Mouse (Mus musculus) cerebellum, postnatal 25 days (tissue): ENCODE data around the gene Sdk1.

Experiments
- DNase-seq, 2 experiments: peaks; one replicate each; pipeline ENCODE4 v3.0.0; 2021; ENCODE audit warnings: mixed read lengths in 2 of 2

Sdk1 gene

DNA sequence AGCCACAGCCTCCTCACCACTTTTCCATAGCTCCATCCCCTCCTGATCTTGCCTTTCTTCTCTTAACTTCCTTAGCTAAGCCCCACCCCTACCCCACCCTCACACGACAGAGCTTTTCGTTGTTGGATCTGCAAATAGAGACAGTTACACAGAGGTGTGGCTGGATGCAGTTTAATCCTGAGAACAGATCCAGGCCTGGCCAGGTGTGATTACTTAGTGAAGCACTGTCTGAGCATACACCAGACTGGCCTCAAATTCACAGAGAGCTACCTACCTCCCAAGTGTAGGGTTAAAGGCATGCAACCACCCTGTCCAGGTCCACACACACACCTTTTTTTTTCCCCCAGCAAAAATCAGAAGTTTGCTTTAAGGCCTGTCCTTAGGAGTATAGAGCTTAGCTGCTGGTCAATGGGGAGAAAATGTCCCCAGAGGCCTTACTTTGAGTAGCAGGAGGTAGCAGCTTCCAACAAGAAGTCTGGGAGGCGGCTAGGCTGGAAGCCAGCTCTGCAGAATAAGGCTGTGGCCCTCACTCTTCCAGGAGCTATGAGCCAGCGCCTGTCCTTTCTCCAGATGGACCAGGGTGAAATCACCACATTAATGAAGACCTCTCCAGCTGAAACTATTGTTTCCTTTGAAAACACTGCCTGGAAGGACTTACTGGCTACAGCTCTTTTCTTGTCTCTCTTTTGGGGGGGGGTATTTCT is 781.7 kb downstream of the Sdk1 start:
- DNase-seq: peak in 1 of 2 experiments; percentile 13

DNA sequence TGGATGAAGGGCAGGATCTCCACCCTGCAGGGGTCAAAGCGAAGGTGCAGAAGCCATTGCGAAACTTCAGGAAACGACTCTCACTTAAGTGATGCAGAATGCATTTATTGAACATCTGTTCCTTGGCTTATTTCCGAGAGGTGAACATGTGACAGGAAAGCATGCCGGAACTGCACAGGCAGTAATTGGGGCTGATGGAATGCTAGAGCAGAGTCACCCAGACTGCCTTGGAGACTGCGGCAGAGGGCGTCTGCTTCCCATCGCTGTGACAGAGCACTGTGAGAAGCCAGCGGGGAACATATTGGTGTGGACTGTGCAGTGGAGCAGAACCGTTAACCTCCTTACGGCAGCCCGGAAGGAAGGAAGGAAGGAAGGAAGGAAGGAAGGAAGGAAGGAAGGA is 783.2 kb downstream of the Sdk1 start:
- DNase-seq: peak in 1 of 2 experiments; percentile 29

DNA sequence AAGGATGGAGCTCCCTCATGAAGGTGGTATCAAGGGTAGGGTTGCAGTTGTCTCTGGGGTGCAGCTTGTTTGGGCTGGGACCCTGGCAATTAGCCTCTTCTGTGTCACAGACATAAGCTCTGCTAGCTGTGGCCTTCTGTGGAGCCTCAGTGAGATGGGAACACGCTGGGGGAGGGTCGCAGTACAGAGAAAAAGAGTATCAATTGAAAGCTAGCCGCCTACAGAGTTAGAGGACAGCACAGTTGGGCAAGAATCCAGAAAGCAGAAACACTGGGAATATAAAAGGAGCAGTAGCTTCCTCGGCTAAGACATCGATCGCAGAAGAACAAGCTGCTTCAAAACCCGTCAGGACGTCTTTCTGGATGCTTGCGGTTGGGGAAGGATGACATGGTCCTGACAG is 795.2 kb downstream of the Sdk1 start:
- no peak for DNase-seq

DNA sequence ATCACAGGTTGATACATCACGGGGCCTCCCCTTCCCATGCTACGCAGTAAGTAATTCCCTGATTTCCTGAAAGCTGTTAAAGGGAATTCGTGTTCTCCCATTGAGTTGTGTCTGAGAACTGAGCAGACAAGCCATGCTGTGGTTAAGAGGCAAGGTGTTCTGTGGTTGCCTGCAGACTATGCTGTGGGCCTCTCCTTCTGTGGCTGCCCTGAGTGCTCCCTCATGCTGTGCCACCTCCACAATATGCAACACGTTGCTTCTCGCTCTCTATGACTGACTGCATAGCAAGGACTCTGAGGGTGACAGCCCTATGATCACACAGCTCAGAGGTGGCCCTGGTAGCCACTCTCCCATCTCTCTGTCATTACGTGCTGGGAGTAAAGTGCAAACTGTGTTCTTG is 797.9 kb downstream of the Sdk1 start:
- no peak for DNase-seq

DNA sequence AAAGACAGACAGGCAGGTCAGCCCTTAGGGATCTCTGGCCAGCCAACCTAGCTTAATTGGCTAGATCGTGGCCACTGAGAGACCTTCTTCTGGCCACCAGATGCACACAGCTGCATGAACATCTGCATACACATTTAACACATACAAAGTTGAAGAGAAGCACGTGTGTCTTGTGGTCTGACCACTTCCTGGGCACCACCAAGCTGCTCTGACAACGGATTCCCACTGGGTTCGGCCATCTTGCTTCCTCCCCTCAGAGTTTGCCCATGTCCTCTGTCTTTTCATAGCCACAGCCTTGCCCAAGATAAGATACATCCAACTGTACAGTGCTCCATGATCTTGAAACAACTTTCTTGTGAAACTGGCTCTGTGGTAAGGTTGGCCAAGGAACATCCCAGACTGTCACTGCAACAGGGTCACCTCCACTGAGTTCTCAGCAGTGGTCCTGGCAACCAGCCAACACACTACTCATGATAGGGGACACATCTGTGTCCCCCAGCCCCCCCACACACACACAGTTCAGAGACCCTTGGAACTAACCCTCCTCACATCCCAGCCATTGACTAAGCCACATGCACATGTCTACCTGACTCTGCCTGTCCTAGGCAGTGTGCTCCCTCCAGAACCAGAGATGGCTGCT is 798.7 kb downstream of the Sdk1 start:
- peak in 1 of 2 experiments; percentile 18 for DNase-seq

DNA sequence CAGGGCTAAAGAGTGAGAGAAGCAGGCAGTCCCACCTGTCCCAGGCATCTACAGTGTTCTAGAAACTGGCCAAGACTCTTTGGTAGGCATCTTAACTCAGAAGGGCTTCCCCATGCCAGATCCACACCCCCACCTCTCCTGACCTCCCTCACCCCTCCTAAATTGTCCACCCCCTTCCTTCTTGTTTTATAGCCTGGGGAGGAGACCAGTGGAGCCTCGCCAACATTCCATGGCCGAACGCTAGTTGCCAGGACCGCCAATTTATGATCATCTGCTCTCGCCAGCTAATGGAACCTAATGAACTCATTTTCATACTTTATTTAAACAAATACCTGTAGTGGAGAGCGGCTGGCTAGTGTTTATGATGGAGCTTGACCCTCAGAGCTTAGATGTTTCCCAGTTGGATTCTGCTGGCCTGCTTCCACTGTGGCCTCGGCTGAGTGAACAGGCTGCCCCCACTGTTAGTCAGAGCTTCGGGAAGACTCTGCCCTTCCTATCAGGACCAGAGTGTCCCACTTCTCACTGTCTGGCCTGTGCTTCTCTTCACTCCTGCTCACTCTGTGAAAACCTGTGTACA is 800.0 kb downstream of the Sdk1 start:
- DNase-seq: peak in 1 of 2 experiments; percentile 29

DNA sequence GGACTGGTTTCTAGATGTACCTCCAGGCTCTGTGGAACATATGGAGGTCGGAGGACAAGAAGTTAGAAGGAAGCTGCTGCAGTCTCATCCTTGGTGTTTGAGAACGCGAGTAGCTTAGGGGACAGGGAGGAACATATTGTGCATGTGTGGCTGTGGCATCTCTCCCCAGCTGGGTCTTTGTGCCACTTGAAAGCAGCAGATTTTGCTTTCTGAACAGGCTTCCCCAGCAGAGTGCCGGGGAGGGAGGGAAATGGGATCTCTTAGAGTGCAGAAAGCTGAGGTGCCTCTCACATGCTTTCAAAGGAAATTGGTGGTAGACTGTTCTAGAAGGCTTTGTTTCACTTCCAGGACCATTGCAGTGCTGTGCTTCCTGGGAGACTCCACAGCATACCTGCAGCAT is 820.5 kb downstream of the Sdk1 start:
- DNase-seq: no peak

DNA sequence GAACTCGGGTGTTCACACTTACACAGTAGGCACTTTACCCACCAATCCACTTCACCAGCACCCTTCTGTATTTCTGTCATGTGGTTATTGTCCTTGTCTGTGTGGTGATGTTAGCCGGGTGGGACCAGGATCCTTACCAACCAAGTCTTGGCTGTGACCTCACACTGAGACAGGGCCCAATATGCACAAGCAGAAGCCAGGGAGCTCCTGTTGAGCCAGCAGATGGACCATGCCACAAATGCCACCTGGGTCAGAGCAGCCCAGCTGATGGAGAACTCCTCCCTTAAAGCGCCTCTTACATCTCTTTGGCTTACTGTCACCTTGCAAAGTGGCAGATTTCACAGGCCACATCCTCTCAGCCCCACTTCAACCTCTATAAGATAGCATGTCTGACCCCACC is 830.0 kb downstream of the Sdk1 start:
- DNase-seq: peak; percentile 64 to 66

DNA sequence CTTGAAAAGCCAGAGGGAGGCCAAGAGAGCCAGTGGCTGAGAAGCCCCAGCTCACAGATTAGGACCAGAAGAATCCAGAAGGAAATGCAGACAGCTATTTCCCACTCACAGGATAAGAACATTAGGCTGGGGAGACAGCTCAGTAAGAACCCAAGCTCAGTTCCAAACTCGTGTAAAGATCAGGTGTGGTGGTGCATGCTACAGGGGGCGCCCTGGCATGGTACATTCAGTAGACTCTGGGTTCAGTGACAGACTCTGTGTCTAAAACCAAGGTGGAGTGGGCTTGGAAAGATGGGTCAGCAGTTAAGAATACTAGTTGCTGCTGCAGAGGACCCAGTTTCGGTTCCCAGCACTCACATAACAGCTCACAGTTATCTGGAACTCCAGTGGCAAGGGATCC is 832.6 kb downstream of the Sdk1 start:
- DNase-seq: no peak

DNA sequence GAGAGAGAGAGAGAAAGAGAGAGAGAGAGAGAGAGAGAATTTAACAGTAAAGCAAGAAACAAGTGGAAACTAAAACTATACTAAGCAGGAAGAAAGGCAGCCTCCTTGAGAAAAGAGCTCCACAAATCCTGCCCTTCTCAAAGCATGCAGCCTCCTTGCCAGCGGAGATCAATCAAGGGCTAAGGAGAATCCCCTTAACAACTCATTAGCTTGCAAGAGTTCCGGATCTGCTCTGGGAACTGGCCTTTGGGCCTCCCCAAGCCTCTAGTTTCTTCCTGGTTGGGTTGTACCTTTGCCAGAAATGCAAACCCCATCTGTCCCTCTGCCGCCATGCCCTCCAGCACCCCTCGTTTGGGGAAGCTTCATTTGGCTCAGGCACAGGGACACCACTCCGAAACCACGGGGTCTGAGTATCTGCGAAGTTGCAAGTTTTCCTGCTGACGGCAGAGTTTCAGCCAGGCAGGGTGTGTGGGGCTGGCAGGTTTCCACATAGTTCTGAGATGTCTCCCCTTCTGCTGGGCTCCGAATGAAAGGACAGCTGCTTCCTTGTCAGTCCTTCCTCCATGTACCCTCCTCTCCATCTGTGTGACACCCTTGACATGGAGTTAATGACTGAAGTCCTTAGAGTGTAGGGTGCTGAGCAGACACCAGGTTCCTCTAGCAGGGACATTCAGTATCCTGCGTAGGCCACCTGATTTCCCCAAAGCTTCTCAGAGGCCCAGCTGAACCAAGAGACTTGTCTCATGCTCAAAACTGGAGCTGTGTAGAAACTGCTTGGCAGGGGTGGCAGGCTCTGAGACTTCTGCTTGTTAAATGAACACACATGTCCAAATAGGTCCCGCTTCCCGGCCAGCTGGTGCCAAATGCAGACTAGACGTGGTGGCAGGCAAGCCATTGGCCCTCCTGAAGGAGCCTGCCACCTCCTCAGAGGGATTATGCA is 833.5 kb downstream of the Sdk1 start:
- peak; percentile 57 to 63 for DNase-seq

DNA sequence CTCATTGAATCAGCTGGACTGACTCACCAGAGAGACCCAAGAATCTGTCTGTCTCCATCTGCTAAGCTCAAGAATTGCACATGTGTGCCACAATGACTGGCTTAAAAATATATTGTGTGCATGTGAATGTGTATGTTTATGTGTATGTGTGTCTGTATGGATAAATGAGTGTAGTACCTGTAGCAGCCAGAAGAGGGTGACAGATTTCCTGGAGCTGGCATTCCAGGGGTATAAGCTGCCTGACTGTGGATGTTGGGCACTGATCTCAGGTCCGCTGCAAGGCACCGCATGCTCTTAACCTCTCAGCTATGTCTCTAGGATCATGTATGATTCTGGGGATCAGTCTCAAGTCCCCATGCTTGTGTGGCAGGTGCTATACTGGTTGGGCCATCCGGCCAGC is 839.4 kb downstream of the Sdk1 start:
- DNase-seq: peak; percentile 20 to 49

DNA sequence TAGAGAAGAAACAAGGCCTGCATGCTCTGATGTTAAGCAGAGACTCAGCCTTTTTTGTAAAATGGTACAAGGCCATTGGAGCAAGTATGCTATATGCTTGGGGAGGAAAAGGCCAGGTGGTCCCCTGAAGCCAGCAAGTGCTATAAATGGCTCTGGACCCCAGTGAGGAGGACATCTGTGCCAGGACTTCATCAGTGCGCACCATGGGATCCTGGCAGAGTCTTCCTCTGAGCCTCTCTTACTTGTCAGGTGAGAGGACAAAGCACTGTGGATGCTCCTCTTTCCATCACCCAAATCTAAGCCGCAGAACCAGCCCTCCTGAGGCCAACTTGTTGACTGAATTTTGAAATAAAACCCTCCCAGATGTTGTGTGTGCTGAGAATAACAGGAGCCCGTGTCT is 839.8 kb downstream of the Sdk1 start:
- DNase-seq: peak; percentile 71 to 78

DNA sequence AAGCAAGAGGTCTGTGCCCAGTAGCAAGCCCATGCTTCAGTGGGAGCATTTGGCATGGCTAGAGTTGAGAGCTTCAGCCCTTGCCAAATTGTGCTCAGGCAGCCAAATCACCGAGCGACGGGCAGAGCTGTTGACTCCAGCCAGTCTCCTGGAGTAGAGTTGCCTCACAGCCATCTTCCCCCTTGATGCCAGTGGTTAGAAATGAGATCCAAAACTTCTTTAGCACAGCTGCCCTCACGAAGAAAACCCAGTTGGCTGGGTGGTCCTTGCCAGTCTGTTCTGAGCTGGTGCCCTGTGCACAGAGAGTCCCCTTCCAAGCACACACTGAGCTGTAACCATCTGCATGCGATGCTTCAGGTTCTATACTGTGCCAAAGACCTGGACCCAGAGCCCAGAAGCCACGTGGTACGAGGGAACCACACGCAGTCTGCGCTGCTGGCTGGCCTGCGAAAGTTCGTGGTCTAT is 855.1 kb downstream of the Sdk1 start:
- DNase-seq: peak; percentile 83 to 88

DNA sequence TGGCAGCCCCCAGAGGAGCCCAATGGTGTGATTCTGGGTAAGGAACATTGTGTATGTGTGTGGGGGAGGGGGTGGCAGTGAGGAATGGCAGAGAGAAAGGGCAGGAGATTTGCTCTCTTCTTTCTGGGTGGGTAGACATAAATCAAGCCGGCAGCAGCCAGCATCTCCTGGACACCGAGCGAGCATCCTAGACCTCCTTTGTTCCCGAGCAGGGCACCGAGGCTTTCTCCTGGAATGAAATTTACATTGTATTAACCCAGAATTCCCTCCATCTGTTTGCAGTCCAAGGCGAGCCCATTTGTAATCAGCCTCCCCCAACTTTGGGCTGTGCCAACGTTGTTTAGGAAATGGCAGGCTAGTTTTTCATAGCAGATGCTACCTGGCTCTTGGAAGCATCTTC is 858.9 kb downstream of the Sdk1 start:
- DNase-seq: peak; percentile 39 to 40

DNA sequence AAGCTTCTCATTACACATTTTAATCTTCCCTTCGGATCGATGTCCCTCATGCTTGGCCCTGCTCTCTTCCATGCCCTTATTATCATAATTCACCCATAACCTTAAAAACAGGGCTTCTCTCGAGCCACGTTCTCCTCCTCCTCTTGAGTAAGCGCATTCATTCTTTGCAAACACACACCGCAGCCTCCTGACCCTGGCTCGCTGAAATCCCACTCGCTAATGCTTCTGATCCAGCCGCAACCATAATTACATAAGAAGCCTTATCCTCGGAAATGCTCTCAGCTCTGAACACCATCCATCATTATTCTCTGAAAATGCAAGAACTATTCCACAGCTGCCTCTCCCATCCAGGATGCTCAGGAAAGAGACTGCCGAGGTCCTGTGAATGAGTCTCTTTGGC is 866.1 kb downstream of the Sdk1 start:
- no peak for DNase-seq

DNA sequence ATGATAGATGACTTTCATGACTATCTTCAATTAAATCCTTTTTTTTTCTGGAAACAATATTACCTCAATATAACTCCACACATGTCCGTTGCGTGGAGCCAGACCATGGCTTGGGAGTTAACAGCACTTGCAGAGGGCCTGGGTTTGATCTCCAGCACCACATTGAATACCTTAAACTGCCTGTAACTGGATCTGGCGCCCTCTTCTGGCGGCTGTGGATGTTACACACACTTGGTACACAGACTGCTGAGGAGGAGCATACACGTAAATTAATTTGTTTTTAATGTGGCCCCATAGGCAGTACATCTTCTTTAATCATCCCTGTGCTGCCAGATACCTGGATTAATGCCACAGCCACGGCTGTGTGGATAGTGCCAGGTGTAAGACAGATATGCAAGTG is 870.7 kb downstream of the Sdk1 start:
- no peak for DNase-seq

DNA sequence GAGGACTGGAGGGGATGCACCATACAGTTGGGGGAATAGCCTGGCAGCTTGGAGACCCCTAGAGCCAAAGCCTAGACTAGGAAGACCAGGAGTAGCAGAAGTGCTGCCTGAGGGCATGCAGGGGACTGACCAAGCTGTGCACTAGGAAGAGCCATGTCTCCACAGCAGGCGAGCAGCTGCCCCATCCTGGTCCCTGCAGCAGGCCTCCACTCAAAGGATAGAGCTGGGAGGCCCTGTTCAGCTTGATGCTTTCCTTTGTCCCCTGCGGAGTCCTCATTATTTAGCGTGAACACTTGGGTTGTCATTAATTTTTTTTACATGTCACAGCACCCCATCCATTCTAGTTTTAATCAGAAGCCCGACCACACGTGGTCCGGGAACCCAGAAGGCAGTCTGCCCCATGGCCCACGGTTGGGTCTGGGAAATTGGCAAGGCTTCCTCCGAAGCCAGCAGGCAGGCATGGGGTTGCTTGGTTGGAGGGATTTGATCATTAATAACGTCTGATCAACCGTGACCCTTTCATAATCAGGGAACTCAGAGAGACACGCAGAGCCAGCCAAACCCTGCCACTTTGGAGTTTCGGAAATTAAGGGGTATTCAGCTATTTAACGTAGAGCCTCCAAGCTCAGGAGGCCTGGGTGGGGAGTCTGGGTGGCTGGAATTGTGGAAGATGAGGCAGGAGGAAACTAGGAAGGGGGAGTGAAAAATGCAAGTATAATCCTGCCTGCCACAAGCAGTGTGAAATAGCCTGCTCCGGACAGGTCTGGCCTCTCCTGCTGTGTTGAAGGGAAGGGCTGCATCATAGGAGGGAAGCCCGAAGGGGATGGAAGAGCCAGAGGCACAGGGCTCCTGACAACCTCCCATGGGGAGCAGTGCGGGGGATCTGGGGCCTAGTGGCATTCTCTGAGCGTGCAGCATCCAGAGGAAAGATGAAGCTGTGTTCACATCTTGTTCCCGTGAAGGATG is 872.2 kb downstream of the Sdk1 start:
- no peak for DNase-seq

DNA sequence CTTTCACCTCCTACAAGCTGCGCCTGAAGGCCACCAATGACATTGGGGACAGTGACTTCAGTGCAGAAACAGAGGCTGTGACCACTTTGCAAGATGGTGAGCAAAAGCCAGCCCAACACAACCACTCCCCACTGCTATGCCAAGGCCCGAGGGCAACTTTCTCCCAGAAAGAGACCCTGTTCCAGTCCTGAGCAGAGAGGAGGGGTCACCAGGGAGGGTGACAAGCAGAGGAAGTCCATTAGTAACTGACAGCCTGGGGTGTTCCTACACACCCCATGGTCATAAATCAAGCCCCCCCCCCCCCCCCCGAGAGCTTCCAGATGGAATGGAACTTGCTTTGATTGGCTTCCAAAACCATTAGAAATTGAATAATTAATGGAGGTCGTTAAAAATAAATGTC is 886.5 kb downstream of the Sdk1 start:
- DNase-seq: no peak

DNA sequence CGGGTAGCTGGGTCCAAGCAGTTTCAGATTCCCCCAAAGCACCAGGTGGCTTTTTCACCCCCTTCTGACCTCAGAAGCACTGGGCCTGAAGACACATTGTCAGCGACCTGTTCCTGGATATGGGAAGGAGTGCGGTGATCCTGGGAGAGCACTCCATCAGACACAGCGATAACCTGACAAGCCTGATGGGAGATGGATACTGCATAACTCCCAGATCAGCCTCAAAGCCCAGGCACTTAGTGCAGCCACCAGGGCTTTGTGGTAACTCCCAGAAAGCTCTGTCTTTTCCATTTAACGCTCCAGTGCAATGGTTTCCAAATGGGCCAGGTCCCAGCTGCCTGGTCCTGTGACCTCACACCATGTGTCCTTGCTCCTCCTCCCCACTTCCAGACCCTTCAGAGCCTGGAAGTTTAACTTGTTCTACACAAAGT is 886.9 kb downstream of the Sdk1 start:
- no peak for DNase-seq

DNA sequence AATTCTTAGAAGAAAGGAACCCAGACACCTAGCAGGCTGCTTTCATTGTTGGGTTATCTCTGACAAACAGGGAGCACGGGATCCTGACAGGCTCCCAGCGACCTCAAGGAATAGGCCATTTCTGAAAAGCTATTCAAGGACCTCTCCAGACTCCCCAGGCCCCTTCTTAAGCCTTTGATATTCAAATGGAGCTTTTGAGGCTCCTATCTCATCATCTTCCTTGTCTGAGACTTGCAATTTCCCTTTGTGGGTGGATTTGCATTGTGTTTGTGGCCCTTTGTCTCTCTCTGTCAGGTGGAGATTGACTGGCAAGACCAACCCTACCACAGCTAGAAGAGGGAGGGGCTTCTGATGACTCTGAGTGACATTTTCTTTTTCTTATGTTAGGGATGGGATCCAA is 888.7 kb downstream of the Sdk1 start:
- DNase-seq: no peak

DNA sequence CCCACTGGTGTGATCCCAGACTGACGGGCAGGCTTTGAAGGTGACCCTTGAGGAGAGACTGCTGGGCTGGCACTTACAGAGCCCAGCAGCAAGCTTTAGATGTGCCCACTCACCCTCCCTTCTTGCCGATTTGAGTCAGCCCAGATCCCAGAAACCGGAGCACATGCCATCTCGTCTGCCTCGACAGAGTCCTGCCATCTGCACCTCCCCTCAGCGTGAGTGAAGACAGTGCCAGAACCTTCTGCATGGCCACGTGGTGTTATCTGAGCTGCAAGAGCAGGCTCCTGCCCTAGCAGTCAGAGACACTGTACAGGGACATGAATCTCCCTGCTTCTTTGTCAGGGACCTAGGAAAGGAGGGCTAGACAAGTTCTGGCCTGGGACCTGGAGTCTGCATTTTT is 898.7 kb downstream of the Sdk1 start:
- DNase-seq: peak; percentile 83 to 88

DNA sequence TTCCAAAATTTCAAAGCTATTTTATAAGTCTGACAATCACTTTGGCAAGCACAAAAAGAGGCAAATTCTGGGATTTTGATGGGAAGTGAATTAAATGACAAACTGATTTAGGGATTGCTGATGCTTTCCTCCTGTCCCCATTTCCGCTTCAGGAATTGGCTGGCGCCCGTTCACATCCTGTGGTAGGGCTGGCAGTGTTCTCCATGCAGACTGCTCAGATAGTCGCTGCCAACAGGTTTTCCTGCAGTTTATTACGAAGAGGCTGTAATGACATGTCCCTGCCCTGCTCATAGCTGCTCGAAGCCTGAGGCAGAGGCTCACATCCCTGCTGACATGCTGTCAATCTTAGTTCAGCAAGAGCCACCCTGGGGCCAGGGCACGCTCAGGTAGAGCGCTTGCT is 908.3 kb downstream of the Sdk1 start:
- DNase-seq: peak; percentile 78 to 82
